Mouse (Mus musculus) midbrain, postnatal 0 days (tissue): Measurements from ENCODE around the gene Pheta2. TPM values are rescaled to one million over a fixed set of nuclear protein-coding genes. Genes with fewer than 3 reads are reported as not detected.
A peak's percentile ranks its signal among the peaks of the same experiment; 100 is the strongest.

ENCODE experiments used
- ATAC-seq: fragments of 200-750 bp; cut with Nextera tagmentation; 2 replicates; pipeline ENCODE4 v1.8.0; 2017; ENCODE audit warnings: moderate number of reproducible peaks, mild to moderate bottlenecking, moderate TSS enrichment, moderate library complexity; ENCODE audit not compliant: low FRiP score
- DNase-seq: peaks from one replicate; pipeline ENCODE4 v3.0.0-alpha.2; 2015; ENCODE audit warnings: low spot score
- H3K27ac ChIP-seq: fragments of 300-500 bp; sonication (generic); 2 replicates; pipeline ENCODE4 v1.5.1; 2014; ENCODE audit warnings: low read depth, mild to moderate bottlenecking, low read length, mixed read lengths
- H3K27me3 ChIP-seq: fragments of 300-500 bp; sonication (generic); 2 replicates; pipeline ENCODE4 v1.6.1; 2014; ENCODE audit warnings: low read length, control low read depth, mixed read lengths; ENCODE audit not compliant: insufficient read depth
- H3K36me3 ChIP-seq: fragments of 300-500 bp; sonication (generic); 2 replicates; pipeline ENCODE4 v1.6.1; 2014; ENCODE audit warnings: low read length, control low read depth, mixed read lengths; ENCODE audit not compliant: insufficient read depth
- H3K4me1 ChIP-seq: fragments of 300-500 bp; sonication (generic); 2 replicates; pipeline ENCODE4 v1.6.1; 2014; ENCODE audit warnings: mild to moderate bottlenecking, control low read depth, antibody characterized with exemption, low read length, mixed read lengths; ENCODE audit not compliant: insufficient read depth
- H3K4me2 ChIP-seq: fragments of 300-500 bp; sonication (generic); 2 replicates; pipeline ENCODE4 v1.6.1; 2014; ENCODE audit warnings: low read depth, mild to moderate bottlenecking, low read length, mixed read lengths; ENCODE audit not compliant: poor library complexity, severe bottlenecking
- H3K4me3 ChIP-seq: fragments of 300-500 bp; sonication (generic); 2 replicates; pipeline ENCODE4 v1.5.1; 2014; ENCODE audit warnings: low read depth, mild to moderate bottlenecking, low read length, moderate library complexity
- H3K9ac ChIP-seq: fragments of 300-500 bp; sonication (generic); replicated peaks from 2 replicates; pipeline ENCODE4 v1.6.1; 2014; ENCODE audit warnings: mild to moderate bottlenecking, low read length, moderate library complexity, mixed read lengths; ENCODE audit not compliant: poor library complexity, severe bottlenecking
- H3K9me3 ChIP-seq: fragments of 300-500 bp; sonication (generic); 2 replicates; pipeline ENCODE4 v1.6.1; 2016; ENCODE audit warnings: low read length, control low read depth
- CTCF ChIP-seq: IDR thresholded peaks from 2 replicates; pipeline ENCODE4 v1.5.1; 2016; ENCODE audit warnings: antibody characterized with exemption, mild to moderate bottlenecking
- WGBS: fragments of 180-500 bp; shearing (Covaris S2); extraction: QIAGEN DNeasy Blood & Tissue Kit; methylation state at CpG from one replicate; pipeline ENCODE4 v1.1.7; 2014; 5-methylcytosine and 5-hydroxymethylcytosine counted together
- polyA plus RNA-seq: library from polyadenylated mRNA; unstranded; fragments of >200 nt; fragmentation: Nextera tagmentation; extraction: Ambion mirVana; gene quantifications from 2 replicates; pipeline ENCODE4 v1.2.1, GENCODE M21; 2015
- total RNA-seq: library from RNA; depleted of rRNA; stranded (reverse); fragments of >200 nt; gene quantifications from 2 replicates; pipeline ENCODE4 v1.2.3, GENCODE M21; 2014

Gene Pheta2
- total and polyA plus RNA-seq, 2 experiments from 2014 or later = 0.88 to 1.5 TPM

- no peak for TF ChIP-seq CTCF
- Histone ChIP-seq H3K9ac (no peak overlapping the region), H3K4me2 (no peak overlapping the region), H3K4me3 (no peak overlapping the region), H3K9me3 (no peaks in the 10 kb centered on the region), H3K27ac (no peak overlapping the region), H3K4me1 (no peaks in the 10 kb centered on the region), H3K36me3 (no peaks in the 10 kb centered on the region), H3K27me3 (no peaks in the 10 kb centered on the region)
- ATAC-seq (no peak), DNase-seq (peak; percentile 63)
- WGBS = 65% methylated on average over 17 of the region's 17 CpGs
These were observed 37.8 kb downstream of the Pheta2 start for GRCm38 (mm10) chr15:82376393-82377138.

DNA sequence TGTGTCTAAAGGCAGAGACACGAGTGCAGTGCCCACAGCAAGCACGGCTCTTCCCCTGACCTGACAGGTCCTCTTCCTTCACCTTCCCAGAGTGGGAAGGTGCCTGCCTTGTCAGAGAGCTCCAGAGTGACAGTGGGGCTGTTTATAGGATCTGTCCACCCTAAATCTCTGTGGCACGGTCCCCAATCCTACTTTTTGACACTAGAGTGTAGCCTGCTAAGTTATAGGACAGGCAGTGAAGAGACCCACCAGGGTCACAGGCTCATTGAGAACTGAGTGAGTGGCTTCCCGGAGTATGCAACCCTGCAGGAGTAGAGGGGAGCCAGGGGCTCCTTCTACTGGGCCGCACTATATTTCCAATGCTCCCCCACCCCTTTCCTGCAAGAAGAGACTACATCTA lies 39.0 kb downstream of the Pheta2 start:
- H3K27ac ChIP-seq = no peak overlapping the region
- no peak overlapping the region for H3K4me2 ChIP-seq
- no peaks in the 10 kb centered on the region for H3K9me3 ChIP-seq
- H3K4me3 ChIP-seq = no peak overlapping the region
- H3K27me3 ChIP-seq = no peaks in the 10 kb centered on the region
- TF ChIP-seq CTCF = no peak
- 85% methylated on average over 5 of the region's 5 CpGs for WGBS
- ATAC-seq (no peak), DNase-seq (no peak)
- H3K36me3 ChIP-seq = no peaks in the 10 kb centered on the region
- H3K4me1 ChIP-seq = no peaks in the 10 kb centered on the region
- H3K9ac ChIP-seq = no peak overlapping the region

- Histone ChIP-seq H3K27me3 (no peaks in the 10 kb centered on the region), H3K9ac (no peak overlapping the region), H3K4me3 (no peak overlapping the region), H3K9me3 (no peaks in the 10 kb centered on the region), H3K27ac (0 out of 2 replicates have a peak overlapping the region, but pooled peaks have one; percentile 26), H3K36me3 (no peaks in the 10 kb centered on the region), H3K4me2 (no peak overlapping the region), H3K4me1 (no peaks in the 10 kb centered on the region)
- TF ChIP-seq CTCF = no peak
- ATAC-seq (no peak), DNase-seq (peak; percentile 40)
- WGBS = 54% methylated on average over 15 of the region's 15 CpGs
These were observed 39.8 kb downstream of the Pheta2 start for GRCm38 (mm10) chr15:82378261-82379180.

DNA sequence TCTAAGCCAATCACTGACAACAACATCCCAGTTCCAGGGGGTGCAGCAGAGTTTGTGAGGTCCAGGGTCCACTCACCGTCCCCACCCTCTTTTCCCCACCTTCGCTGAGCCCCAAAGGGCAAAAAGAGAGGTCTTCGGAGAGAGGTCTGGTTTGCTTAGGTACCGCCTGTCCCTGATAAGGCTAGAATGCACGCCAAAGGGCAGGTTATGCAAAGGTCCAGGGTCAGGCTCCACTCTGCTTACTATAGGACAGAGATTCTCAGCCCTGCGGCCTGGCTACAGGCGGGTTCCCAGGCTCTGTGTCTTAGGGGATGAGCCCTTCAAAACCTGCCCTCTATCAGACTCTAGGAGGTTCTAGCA lies 40.7 kb downstream of the Pheta2 start:
- ATAC-seq = no peak
- DNase-seq = no peak
- 33% methylated on average over 7 of the region's 7 CpGs for WGBS
- Histone ChIP-seq H3K9me3 (no peaks in the 10 kb centered on the region), H3K9ac (no peak overlapping the region), H3K36me3 (no peaks in the 10 kb centered on the region), H3K27me3 (no peaks in the 10 kb centered on the region), H3K27ac (no peak overlapping the region), H3K4me3 (no peak overlapping the region), H3K4me1 (no peaks in the 10 kb centered on the region), H3K4me2 (peak overlapping the region; percentile 52)
- TF ChIP-seq CTCF = no peak

DNA sequence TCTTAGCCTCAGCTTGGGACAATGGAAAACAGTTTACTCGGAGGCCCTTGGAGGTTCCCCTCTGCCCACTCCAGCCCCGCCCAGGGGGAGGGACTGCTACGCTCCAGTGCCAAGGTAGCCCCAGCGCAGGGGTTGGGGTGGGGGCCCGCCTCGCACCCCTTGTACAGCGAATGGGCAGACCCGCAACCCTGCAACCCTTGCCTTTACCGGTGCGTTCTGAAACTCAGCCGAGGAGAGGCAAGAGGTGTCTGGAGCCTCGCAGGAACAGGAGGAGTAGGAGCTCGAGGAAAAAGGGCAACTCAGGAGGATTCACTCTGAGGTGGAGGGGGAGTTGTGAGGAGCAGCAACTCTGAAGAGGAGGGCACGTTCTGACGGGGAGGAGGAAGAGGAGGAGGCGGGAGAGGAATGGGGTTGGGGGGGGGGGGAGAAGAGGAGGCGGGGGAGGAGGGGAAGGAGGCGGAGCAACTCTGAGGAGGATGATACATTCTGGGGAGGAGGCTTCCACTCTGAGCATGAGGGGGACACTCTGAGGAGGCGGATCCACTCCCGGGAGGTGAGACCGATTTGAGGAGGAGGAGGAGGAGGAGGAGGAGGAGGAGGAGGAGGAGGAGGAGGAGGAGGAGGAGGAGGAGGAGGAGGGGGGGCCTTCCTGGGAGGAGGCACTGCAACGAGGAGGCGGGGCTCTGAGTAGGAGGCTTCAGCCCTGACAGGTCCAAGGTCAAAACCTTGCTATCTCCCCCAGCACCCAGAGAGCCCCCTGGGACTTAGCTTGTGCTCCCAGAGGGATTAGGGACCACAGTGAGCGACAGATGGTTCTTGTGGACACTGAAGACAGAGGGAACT lies 41.4 kb downstream of the Pheta2 start, which contains the start of gene Cyp2d22:
Gene Cyp2d22 (minus strand): TSS at position 390 of the 843 bp plus-strand sequence.
- H3K4me3 ChIP-seq = peak within 1 kb of the TSS; percentile 29
- H3K4me2 ChIP-seq = peak within 1 kb of the TSS; percentile 52
- no peaks in the 10 kb centered on the region for H3K27me3 ChIP-seq
- peak; percentile 20; the same call in 1 of the 2 replicates for ATAC-seq
- no peaks in the 10 kb centered on the region for H3K9me3 ChIP-seq
- WGBS = 4% methylated on average over 16 of the region's 24 CpGs
- H3K27ac ChIP-seq = no peak within 1 kb of the TSS
- no peak for TF ChIP-seq CTCF
- no peaks in the 10 kb centered on the region for H3K4me1 ChIP-seq
- DNase-seq = peak; percentile 42
- H3K36me3 ChIP-seq = no peaks in the 10 kb centered on the region
- 0 out of 2 replicates have a peak within 1 kb of the TSS, but pooled peaks have one; percentile 36 for H3K9ac ChIP-seq
